Mouse (Mus musculus) layer of hippocampus, adult 8-10 months (tissue): ENCODE measurements around the gene Shisa2. TPM values are rescaled to one million over a fixed set of nuclear protein-coding genes. Genes with fewer than 3 reads are reported as not detected.

ENCODE experiments used
- total RNA-seq, 4 experiments: library from RNA; stranded (reverse); gene quantifications; 2 replicates each; pipeline ENCODE4 v1.2.4; 2022

The Shisa2 gene
- total RNA-seq, 4 experiments from 2014 or later = 3.2 to 4.3 (median 3.4) TPM

Other genes with a start within 250 kb of the Shisa2 start
- under 1 TPM; 0.45 to 0.95 (median 0.70) TPM for gene Phf11c, start 229.9 kb upstream of the Shisa2 start, total RNA-seq
- gene Setdb2, start 184.4 kb upstream of the Shisa2 start, total RNA-seq = 1 to 10 TPM; 4.3 to 7.1 (median 5.6) TPM
- gene Cab39l, start 184.3 kb upstream of the Shisa2 start, total RNA-seq = 10 to 100 TPM; 23.0 to 26.7 (median 26.1) TPM
- 10 to 100 TPM; 52.6 to 61.9 (median 60.6) TPM for gene Cdadc1, start 27.3 kb upstream of the Shisa2 start, total RNA-seq